Comparison of ENCODE assay signal across 11 mouse cellular contexts in the genomic region with DNA sequence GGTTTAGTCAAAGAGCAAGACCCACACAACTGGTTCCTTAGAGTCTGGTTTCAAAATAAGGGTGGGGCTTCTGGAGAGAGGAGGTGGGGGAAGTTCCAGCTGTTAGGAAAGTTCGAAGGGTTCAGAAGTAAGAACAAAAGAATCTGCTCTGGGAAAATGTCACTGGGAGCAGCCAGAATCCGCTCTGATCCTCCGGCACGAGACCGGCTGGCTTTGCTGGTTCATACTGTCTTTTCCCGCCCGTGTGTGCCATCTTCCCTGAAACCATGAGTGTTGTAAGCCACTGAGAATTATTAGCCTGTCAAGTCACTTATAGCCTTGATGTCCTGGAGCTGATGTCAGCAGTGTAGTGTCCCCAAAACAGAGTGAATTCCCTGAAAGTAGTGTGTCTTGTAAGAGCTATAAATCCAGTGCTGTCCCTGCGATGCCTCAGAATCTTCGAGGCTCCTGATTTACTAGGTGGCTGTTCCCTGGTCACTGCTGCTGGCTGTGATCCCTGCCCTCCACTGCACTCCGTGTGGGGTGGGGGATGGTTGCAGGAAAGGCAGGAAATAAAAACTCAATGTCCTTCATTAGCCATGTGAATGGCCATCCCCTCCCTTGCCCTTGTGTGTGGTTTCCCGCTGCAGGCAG. TPM values are rescaled to one million over a fixed set of nuclear protein-coding genes. Genes with fewer than 3 reads are reported as not detected.
DNase-seq lines count a peak whose midpoint lies in the region; ATAC-seq and TF ChIP-seq lines count a peak whose summit lies in the region.
"Had no signal": no experiment of that assay in that cellular context is flagged by ENCODE, and none has a peak within 500 bp of the region (broad histone marks: within the 10 kb centered on the region; RNA-seq: fewer than 3 reads in every experiment).

No protein-coding gene starts in this region.

- no peak for ATAC-seq in heart, embryonic 12.5 days (ENCODE audit: insufficient number of reproducible peaks, low FRiP score)
- ATAC-seq in CD4-positive, CD25-positive, alpha-beta regulatory T cell, adult 4 months, result no peak
- no peak for ATAC-seq in liver, postnatal 0 days

- no peak overlapping the region for H3K4me3 ChIP-seq in heart, embryonic 10.5 days
- no peak overlapping the region for H3K4me3 ChIP-seq in heart, embryonic 12.5 days
- no peak overlapping the region for H3K4me3 ChIP-seq in embryonic facial prominence, embryonic 10.5 days
- H3K4me3 ChIP-seq in liver, postnatal 0 days (ENCODE audit: low read depth, low read length), result no peak overlapping the region
- H3K4me3 ChIP-seq: myocyte had no signal

- H3K9me3 ChIP-seq in heart, embryonic 10.5 days, result no peaks in the 10 kb centered on the region
- no peaks in the 10 kb centered on the region for H3K9me3 ChIP-seq in heart, embryonic 12.5 days (replicated peaks)
- no peaks in the 10 kb centered on the region for H3K9me3 ChIP-seq in embryonic facial prominence, embryonic 10.5 days
- H3K9me3 ChIP-seq in liver, postnatal 0 days (ENCODE audit: low read length), result no peaks in the 10 kb centered on the region

- intact Hi-C loops in left cerebral cortex, postnatal 14 days (cut with DNase I), result no loop called here

- no peaks in the 10 kb centered on the region for H3K27me3 ChIP-seq in heart, embryonic 10.5 days (ENCODE audit: insufficient read depth, poor library complexity, severe bottlenecking)
- H3K27me3 ChIP-seq in heart, embryonic 12.5 days (replicated peaks), result no peaks in the 10 kb centered on the region
- peaks cover 10% of the 10 kb centered on the region; the same call in 1 of the 2 replicates for H3K27me3 ChIP-seq in embryonic facial prominence, embryonic 10.5 days (replicated peaks; ENCODE audit: low read depth, poor library complexity, severe bottlenecking)
- no peaks in the 10 kb centered on the region for H3K27me3 ChIP-seq in liver, postnatal 0 days (ENCODE audit: insufficient read depth, low read length)
- H3K27me3 ChIP-seq: CH12.LX had no signal

- peak overlapping the region; percentile 60 for H3K27ac ChIP-seq in heart, embryonic 10.5 days
- H3K27ac ChIP-seq in heart, embryonic 12.5 days (ENCODE audit: poor library complexity, severe bottlenecking), result no peak overlapping the region
- peak overlapping the region; percentile 65 for H3K27ac ChIP-seq in embryonic facial prominence, embryonic 10.5 days (replicated peaks)
- no peak overlapping the region for H3K27ac ChIP-seq in liver, postnatal 0 days (ENCODE audit: low read depth)

- WGBS in heart, embryonic 10.5 days, result 65% methylated on average over 11 of the region's 11 CpGs
- 60% methylated on average over 11 of the region's 11 CpGs for WGBS in heart, embryonic 12.5 days
- 53% methylated on average over 11 of the region's 11 CpGs for WGBS in embryonic facial prominence, embryonic 10.5 days
- WGBS in liver, postnatal 0 days (ENCODE audit: insufficient replicate concordance), result 62% methylated on average over 11 of the region's 11 CpGs

- no peaks in the 10 kb centered on the region for H3K36me3 ChIP-seq in heart, embryonic 10.5 days
- H3K36me3 ChIP-seq in heart, embryonic 12.5 days, result no peaks in the 10 kb centered on the region
- H3K36me3 ChIP-seq in embryonic facial prominence, embryonic 10.5 days (replicated peaks), result no peaks in the 10 kb centered on the region
- no peaks in the 10 kb centered on the region for H3K36me3 ChIP-seq in liver, postnatal 0 days (replicated peaks; ENCODE audit: insufficient read depth, low read length)

- H3K4me2 ChIP-seq in heart, embryonic 12.5 days, result no peak overlapping the region
- H3K4me2 ChIP-seq in liver, postnatal 0 days (ENCODE audit: low read depth, low read length), result no peak overlapping the region

- no peak for TF ChIP-seq EP300 in liver, postnatal 0 days (IDR thresholded peaks at IDR 0.05; ENCODE audit: low read depth)

- no peak for TF ChIP-seq CTCF in liver, postnatal 0 days (IDR thresholded peaks at IDR 0.05; ENCODE audit: low read depth)

- no peak for DNase-seq in heart, embryonic 10.5 days (ENCODE audit: low spot score)
- DNase-seq in ZHBTc4 (ENCODE audit: low read depth, low spot score), result peak; percentile 36
- peak; percentile 22 for DNase-seq in embryonic facial prominence, embryonic 10.5 days (ENCODE audit: low spot score)
- DNase-seq in kidney, postnatal 36 days, result peak; percentile 53 to 62
- DNase-seq in liver, postnatal 0 days, result no peak
- DNase-seq in left cerebral cortex, postnatal 14 days (ENCODE audit: low spot score in 2 of 2), result no peak
- DNase-seq: spleen, adult 18-20 months had no signal

- H3K4me1 ChIP-seq in heart, embryonic 10.5 days, result peaks cover 61% of the 10 kb centered on the region
- peaks cover 42% of the 10 kb centered on the region for H3K4me1 ChIP-seq in heart, embryonic 12.5 days (replicated peaks)
- peaks cover 47% of the 10 kb centered on the region for H3K4me1 ChIP-seq in embryonic facial prominence, embryonic 10.5 days
- H3K4me1 ChIP-seq in liver, postnatal 0 days (ENCODE audit: insufficient read depth), result peaks cover 50% of the 10 kb centered on the region

- no peak overlapping the region for H3K9ac ChIP-seq in heart, embryonic 12.5 days
- no peak overlapping the region for H3K9ac ChIP-seq in liver, postnatal 0 days (replicated peaks)

RNA-seq across cellular contexts. Expression of a gene that starts 26.8 kb away (rescaled TPM):
- 10.4 and 11.3 TPM in 2 replicates for polyA plus RNA-seq in heart, embryonic 10.5 days (2016; fragmentation: Nextera tagmentation; extraction: Ambion mirVana)
- polyA plus RNA-seq in heart, embryonic 12.5 days (2016; fragmentation: Nextera tagmentation; extraction: Ambion mirVana), result 12.7 and 12.8 TPM in 2 replicates
- polyA plus RNA-seq in embryonic facial prominence, embryonic 10.5 days (2016; fragmentation: Nextera tagmentation; extraction: Ambion mirVana), result 3.8 and 4.4 TPM in 2 replicates
- polyA plus RNA-seq in CD4-positive, CD25-positive, alpha-beta regulatory T cell, adult 4 months (2017; shearing (Covaris generic)), result 10 to 100 TPM; 11.9 to 19.7 TPM
- 6.6 and 7.2 TPM in 2 replicates for polyA plus RNA-seq in liver, postnatal 0 days (2015; fragmentation: Nextera tagmentation; extraction: Ambion mirVana)
- total RNA-seq in left cerebral cortex, postnatal 14 days (2021), result 1 to 10 TPM; 9.5 to 9.9 TPM

Comparison
In these comparisons a context has a peak if more than half of its experiments do, and no peak if none do; other contexts are left out.
1. H3K27ac ChIP-seq: peak in heart, embryonic 10.5 days (single experiment) and embryonic facial prominence, embryonic 10.5 days (single experiment); none in heart, embryonic 12.5 days (single experiment) and liver, postnatal 0 days (single experiment).
2. DNase-seq: peak in ZHBTc4 (single experiment), embryonic facial prominence, embryonic 10.5 days (single experiment) and kidney, postnatal 36 days (2 of 2); none in heart, embryonic 10.5 days (single experiment), liver, postnatal 0 days (single experiment) and left cerebral cortex, postnatal 14 days (0 of 2).